Mouse (Mus musculus): Measurements from ENCODE around the gene BC030867. TPM values are rescaled to one million over a fixed set of nuclear protein-coding genes. Genes with fewer than 3 reads are reported as not detected.
"Not testable (repeated sequence)": the region's sequence is repeated elsewhere in the genome, so short reads cannot be mapped to it uniquely, and the experiment has no call there.

BC030867 gene
- total RNA-seq, 2 experiments from 2014 or later, result not detected

DNA sequence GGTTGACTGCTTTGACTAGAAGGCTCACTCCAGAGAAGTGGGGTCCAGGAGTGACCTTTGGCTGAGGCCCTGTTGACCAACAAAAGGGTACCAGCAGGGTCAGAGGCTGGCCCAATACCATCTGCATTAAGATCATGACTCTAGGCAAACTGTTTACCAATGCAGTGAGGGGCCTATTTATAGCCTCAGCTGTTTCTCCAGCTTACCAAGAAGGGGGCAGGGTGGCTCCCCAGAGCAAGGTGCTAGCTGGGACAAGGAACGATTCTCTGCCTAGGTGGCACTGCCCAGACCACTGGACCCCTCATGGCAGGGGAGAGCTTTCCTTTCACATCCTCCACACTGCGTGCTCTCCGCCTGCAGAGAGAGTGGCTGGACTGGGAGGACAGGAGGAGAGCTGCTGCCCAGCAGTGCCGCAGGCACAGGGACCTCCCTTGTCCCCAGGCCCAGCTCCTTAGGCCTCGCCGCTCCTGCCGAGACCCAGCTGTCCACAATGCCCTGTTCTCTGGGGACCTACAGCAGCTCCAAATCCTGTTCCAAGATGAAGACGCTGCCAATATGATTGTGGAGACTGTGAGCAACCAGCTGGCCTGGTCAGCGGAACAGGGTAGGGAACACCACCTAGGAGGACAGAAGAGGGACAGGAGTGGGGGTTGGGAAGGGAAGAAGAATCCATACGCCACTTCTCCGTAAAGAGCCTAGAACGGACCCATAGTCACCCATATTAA lies 20.0 kb downstream of the BC030867 start, which contains the start of gene Asb16:
TSS of gene Asb16 (plus strand) at position 224 of the 725 bp plus-strand sequence.
- TF ChIP-seq CTCF (IDR thresholded peaks at IDR 0.05), result no peak
- Histone ChIP-seq H3K4me3 (peak within 1 kb of the TSS; percentile 76), H3K27ac (peak within 1 kb of the TSS; percentile 98)
- intact Hi-C loops (cut with DNase I), result loop anchor here (5.0 kb wide), 1 partner anchor 126 kb away; no protein-coding TSS in a partner anchor
- DNase-seq, result peak; percentile 64

DNA sequence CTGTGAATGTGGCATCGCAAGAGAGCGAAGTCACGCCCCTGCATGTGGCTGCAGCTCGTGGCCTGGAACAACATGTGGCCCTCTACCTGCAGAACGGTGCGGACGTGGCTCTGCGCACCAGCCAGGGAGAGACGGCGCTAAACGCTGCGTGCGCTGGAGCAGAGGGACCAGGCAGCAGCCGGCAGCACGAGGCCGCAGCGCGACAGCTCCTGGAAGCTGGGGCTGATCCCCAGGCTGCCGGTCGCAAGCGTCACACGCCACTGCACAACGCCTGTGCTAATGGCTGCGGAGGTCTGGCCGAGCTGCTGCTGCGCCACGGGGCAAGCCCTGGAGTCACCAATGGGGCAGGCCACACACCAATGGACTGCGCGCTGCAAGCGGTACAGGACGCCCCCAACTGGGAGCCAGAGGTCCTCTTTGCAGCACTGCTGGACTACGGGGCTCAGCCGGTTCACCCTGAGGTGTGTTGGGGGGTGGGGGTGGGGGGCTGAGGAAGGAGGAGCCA lies 27.8 kb downstream of the BC030867 start:
- peak overlapping the region; percentile 89 for H3K27ac ChIP-seq
- intact Hi-C loops (cut with DNase I), result no loop called here
- TF ChIP-seq CTCF (IDR thresholded peaks at IDR 0.05), result no peak
- DNase-seq, result peak; percentile 53
- H3K4me3 ChIP-seq, result peak overlapping the region; percentile 57

DNA sequence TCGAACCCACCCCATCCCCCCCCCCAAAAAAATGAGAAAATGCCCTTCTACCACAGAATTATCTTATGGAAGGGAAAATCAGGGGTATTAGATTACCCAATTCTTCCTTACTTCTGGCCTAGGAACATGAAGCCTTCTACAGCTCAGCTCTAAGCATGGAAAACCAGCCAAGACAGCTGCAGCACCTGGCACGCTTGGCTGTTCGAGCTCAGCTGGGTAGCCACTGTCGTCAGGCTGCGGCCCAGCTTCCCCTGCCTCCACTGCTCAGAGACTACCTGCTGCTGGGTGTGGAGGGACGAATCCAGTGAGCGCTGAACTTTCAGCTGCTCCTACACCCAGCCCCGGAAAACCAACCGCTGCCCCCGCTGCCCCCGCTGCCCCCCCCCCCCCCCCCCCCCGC lies 29.1 kb downstream of the BC030867 start:
- DNase-seq, result peak; percentile 81
- Histone ChIP-seq H3K27ac (peak overlapping the region; percentile 89), H3K4me3 (no peak overlapping the region)
- intact Hi-C loops (cut with DNase I), result no loop called here
- no peak for TF ChIP-seq CTCF (IDR thresholded peaks at IDR 0.05)

DNA sequence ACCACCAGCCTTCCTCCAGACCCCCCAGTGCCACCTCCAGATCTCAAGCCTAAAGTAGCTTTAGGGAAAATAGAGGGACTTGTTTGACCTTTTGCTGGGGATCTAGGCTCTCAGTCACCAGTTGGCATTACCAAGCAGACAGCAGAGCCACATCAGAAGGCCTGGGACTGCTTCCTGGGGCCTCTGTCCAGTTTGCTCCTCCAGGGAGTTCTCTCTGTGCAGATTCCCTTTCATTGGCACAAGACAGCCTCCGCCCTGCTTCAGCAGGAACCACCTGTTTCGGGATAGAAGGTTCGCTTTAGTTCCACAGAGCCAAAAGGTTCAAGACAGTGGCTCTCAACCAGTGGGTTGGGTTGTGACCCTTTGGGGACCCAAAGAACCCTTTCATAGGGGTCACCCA lies 30.9 kb downstream of the BC030867 start:
- peak; percentile 83 for DNase-seq
- H3K4me3 ChIP-seq, result peak overlapping the region; percentile 24; the same call in 1 of the 2 replicates
- no peak for TF ChIP-seq CTCF (IDR thresholded peaks at IDR 0.05)
- intact Hi-C loops (cut with DNase I), result no loop called here
- peak overlapping the region; percentile 89 for H3K27ac ChIP-seq

DNA sequence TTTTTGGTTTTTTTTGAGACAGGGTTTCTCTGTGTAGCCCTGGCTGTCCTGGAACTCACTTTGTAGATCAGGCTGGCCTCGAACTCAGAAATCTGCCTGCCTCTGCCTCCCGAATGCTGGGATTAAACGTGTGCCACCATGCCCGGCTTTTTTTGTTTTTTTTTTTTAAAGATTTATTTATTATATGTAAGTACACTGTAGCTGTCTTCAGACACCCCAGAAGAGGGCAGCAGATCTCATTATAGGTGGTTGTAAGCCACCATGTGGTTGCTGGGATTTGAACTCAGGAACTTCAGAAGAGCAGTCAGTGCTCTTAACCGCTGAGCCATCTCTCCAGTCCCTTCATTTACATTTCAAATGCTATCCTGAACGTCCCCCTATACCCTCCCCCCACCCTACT lies 31.6 kb downstream of the BC030867 start:
- intact Hi-C loops (cut with DNase I); H3K4me3 ChIP-seq; DNase-seq: not testable (repeated sequence)
- H3K27ac ChIP-seq, result peak overlapping the region; percentile 89
- TF ChIP-seq CTCF (IDR thresholded peaks at IDR 0.05), result peak; percentile 16; the same call in 1 of the 2 replicates

DNA sequence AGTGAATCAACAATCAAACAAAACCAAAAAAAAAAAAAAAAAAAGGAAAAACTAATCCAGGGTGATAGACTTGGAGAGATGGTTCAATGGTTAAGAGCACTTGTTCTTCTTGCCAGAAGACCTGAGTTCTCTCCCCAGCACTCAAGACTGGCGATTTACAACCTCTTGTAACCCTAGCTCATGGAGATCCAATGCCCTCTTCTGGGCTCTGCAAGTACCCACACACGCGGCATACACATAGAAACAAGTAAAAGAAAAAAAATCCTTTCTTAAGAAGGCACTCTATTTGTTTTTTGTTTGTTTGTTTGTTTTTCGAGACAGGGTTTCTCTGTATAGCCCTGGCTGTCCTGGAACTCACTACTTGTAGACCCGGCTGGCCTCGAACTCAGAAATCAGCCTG lies 35.2 kb downstream of the BC030867 start:
- intact Hi-C loops (cut with DNase I), result no loop called here
- H3K27ac ChIP-seq, result peak overlapping the region; percentile 86
- no peak for TF ChIP-seq CTCF (IDR thresholded peaks at IDR 0.05)
- peak overlapping the region; percentile 91 for H3K4me3 ChIP-seq
- DNase-seq, result no peak

DNA sequence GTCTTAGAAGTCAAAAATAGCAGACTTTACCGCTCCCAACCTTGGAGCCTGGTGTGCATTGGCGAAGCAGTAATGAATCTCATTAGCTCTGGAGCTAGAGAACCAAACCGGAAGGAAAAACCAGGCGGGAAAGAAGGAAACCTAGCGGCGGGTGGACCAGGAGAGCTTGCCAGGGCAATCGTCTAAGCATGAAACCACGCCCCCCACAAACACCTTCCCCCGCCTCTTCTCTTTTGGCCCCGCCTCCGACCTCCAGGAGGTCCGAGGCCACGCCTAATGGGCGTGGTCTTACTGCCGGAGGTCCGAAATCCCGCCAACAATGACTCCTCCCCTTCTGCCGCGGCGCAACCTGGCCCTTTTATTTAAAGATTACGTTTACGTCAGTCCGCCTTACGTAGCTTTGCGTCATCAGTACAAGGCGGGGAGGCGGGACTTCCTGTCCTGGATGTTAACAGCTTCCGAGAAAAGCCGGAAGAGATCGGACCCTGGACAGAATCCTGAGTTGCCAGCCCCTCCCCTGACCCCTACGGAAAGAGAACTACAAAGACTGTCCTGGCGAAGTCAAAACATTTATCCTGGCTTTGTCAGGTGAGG lies 35.9 kb downstream of the BC030867 start, which contains the start of gene Tmub2:
TSS of gene Tmub2 (plus strand) at position 431 of the 594 bp plus-strand sequence.
- H3K27ac ChIP-seq, result peak within 1 kb of the TSS; percentile 86
- TF ChIP-seq CTCF (IDR thresholded peaks at IDR 0.05), result peak; percentile 29
- H3K4me3 ChIP-seq, result peak within 1 kb of the TSS; percentile 91
- DNase-seq, result peak; percentile 96
- intact Hi-C loops (cut with DNase I), result no loop called here

DNA sequence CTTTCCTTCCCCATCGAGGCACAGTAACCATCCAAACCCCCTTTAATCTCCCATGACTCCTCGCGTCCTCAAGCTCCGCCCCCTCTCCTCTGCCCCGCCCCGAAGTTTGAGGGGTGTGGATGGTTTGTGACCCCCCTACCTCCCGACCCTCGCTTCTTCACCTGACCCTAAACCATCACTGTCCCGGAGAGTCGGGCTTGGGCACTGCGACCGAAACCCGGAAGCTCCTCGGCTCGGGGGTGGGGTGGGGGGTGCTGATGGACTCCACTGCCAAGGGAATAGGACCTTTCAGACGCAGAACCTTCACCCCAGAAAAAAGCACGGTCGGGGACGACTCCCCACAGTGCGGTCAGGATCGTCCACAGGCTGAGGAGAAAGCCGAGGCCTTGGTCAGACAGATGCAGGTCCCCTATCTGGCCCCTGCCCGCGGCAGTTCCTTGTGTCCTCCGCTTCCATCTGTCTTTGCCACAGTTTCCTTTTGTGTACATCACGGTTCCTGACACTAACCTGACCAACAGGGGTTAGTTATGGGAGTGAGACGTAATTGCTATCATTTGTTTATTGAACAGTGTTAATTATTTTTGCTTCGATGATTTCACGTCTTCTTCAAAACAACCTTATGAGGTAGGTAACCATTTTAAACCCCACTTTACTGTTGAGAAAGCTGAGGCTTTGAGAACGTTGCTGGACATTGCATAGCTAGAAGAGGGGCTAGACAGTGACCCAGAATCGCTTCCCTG lies 36.6 kb downstream of the BC030867 start:
- Histone ChIP-seq H3K27ac (peak overlapping the region; percentile 86), H3K4me3 (peak overlapping the region; percentile 91)
- intact Hi-C loops (cut with DNase I), result no loop called here
- TF ChIP-seq CTCF (IDR thresholded peaks at IDR 0.05), result no peak
- DNase-seq, result no peak

DNA sequence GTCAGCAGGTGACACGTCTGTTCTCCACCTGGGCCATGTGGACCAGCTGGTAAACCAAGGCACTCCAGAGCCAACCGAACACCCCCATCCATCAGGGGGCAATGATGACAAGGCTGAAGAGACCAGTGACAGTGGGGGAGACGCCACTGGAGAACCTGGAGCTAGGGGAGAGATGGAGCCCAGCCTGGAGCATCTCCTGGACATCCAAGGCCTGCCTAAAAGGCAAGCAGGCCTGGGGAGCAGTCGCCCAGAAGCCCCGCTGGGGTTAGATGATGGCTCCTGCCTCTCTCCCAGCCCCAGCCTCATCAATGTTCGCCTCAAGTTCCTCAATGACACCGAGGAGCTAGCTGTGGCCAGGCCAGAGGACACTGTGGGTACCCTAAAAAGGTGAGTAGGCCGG lies 38.8 kb downstream of the BC030867 start:
- TF ChIP-seq CTCF (IDR thresholded peaks at IDR 0.05), result no peak
- intact Hi-C loops (cut with DNase I), result no loop called here

DNA sequence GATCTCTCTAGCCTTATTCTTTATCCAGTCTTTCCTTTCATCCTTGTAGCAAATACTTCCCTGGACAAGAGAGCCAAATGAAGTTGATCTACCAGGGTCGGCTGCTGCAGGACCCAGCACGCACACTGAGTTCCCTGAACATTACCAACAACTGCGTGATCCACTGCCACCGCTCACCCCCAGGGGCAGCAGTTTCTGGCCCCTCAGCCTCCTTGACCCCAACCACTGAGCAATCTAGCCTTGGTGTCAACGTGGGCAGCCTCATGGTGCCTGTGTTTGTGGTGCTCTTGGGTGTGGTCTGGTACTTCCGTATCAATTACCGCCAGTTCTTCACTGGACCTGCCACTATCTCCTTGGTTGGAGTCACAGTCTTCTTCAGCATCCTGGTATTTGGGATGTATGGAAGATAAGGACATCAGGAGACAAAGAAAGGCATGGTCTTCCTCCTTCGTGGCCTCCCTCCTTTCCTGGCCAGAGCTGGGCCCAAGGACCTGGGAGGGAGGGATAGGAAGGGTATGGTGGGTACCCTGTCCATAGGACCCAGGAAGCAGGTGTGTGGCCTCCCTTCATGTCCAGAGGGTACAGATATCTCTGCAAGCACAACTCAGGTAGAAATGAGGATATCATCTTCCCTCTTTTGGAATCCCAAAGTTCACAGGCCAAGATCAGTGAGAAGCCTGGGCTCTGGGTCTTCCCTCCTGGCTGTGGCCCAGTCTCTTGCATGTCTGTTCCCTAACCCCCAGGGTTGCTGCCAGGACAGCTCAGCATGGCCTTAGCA lies 39.5 kb downstream of the BC030867 start:
- TF ChIP-seq CTCF (IDR thresholded peaks at IDR 0.05), result no peak
- DNase-seq, result no peak
- Histone ChIP-seq H3K4me3 (no peak overlapping the region), H3K27ac (peak overlapping the region; percentile 38)
- intact Hi-C loops (cut with DNase I), result no loop called here

More for the DNA sequence above, 38.8 kb downstream of the BC030867 start:
- Histone ChIP-seq H3K4me3 (no peak overlapping the region), H3K27ac (no peak overlapping the region)
- no peak for DNase-seq

DNA sequence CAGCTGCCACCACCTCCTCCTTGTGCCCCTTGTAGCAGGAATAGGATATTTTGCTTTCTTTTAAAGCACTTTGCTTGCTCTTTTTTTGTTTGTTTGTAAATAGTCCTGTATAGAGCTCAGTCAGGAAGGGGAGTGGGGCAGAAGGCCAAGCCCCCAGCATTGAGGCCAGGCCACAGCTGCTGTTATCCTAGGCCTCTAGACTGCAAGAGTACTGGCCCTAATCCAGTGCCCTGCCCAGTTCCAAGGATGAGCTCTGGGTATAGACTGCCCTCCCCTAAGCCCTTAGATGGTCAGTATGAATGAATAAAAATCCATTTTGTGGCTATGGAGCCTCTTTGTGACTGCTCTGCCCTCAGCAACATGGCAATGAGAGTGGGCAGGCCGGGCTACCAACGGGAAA lies 40.2 kb downstream of the BC030867 start:
- Histone ChIP-seq H3K4me3 (no peak overlapping the region), H3K27ac (peak overlapping the region; percentile 38)
- peak; percentile 59 for DNase-seq
- intact Hi-C loops (cut with DNase I), result no loop called here
- TF ChIP-seq CTCF (IDR thresholded peaks at IDR 0.05), result no peak
